Mouse (Mus musculus): ENCODE measurements around the gene Slc2a13. TPM values are rescaled to one million over a fixed set of nuclear protein-coding genes. Genes with fewer than 3 reads are reported as not detected.

Slc2a13 gene
- polyA plus RNA-seq, 1 experiment from 2014 or later = 0.13 TPM

GRCm38 (mm10) chr15:91373203-91373584 is 199.9 kb downstream of the Slc2a13 start:
- WGBS (ENCODE audit: insufficient replicate concordance) = 64% methylated on average over 7 of the region's 7 CpGs
- Histone ChIP-seq H3K36me3 (no peaks in the 10 kb centered on the region), H3K27me3 (no peaks in the 10 kb centered on the region), H3K9me3 (replicated peaks) (0 out of 2 replicates have a peak, but pooled peaks cover 3% of the 10 kb centered on the region), H3K9ac (no peak overlapping the region), H3K27ac (no peak overlapping the region), H3K4me3 (replicated peaks) (no peak overlapping the region), H3K4me2 (no peak overlapping the region), H3K4me1 (replicated peaks) (no peaks in the 10 kb centered on the region)
- no peak for ATAC-seq (ENCODE audit: low read depth)
- DNase-seq = no peak

GRCm38 (mm10) chr15:91372464-91373202 is 200.4 kb downstream of the Slc2a13 start:
- no peak for ATAC-seq (ENCODE audit: low read depth)
- no peak overlapping the region for H3K27ac ChIP-seq
- H3K36me3 ChIP-seq = no peaks in the 10 kb centered on the region
- no peak for DNase-seq
- WGBS (ENCODE audit: insufficient replicate concordance) = 70% methylated on average over 9 of the region's 9 CpGs
- 0 out of 2 replicates have a peak, but pooled peaks cover 3% of the 10 kb centered on the region for H3K9me3 ChIP-seq (replicated peaks)
- H3K4me1 ChIP-seq (replicated peaks) = no peaks in the 10 kb centered on the region
- H3K4me3 ChIP-seq (replicated peaks) = no peak overlapping the region
- H3K4me2 ChIP-seq = no peak overlapping the region
- no peak overlapping the region for H3K9ac ChIP-seq
- H3K27me3 ChIP-seq = no peaks in the 10 kb centered on the region

- DNase-seq = no peak
- H3K36me3 ChIP-seq = no peaks in the 10 kb centered on the region
- no peak overlapping the region for H3K4me2 ChIP-seq
- no peak overlapping the region for H3K27ac ChIP-seq
- H3K9ac ChIP-seq = no peak overlapping the region
- H3K4me3 ChIP-seq (replicated peaks) = no peak overlapping the region
- no peak for ATAC-seq (ENCODE audit: low read depth)
- H3K27me3 ChIP-seq = no peaks in the 10 kb centered on the region
- H3K4me1 ChIP-seq (replicated peaks) = no peaks in the 10 kb centered on the region
- WGBS (ENCODE audit: insufficient replicate concordance) = 71% methylated on average over 7 of the region's 7 CpGs
- 0 out of 2 replicates have a peak, but pooled peaks cover 3% of the 10 kb centered on the region for H3K9me3 ChIP-seq (replicated peaks)
These were observed 201.1 kb downstream of the Slc2a13 start for GRCm38 (mm10) chr15:91371859-91372394.

GRCm38 (mm10) chr15:91369736-91370449 is 203.2 kb downstream of the Slc2a13 start:
- no peak overlapping the region for H3K4me3 ChIP-seq (replicated peaks)
- WGBS (ENCODE audit: insufficient replicate concordance) = 70% methylated on average over 11 of the region's 11 CpGs
- H3K4me1 ChIP-seq (replicated peaks) = no peaks in the 10 kb centered on the region
- H3K4me2 ChIP-seq = no peak overlapping the region
- H3K9ac ChIP-seq = no peak overlapping the region
- H3K27me3 ChIP-seq = no peaks in the 10 kb centered on the region
- no peak for DNase-seq
- 0 out of 2 replicates have a peak, but pooled peaks cover 3% of the 10 kb centered on the region for H3K9me3 ChIP-seq (replicated peaks)
- no peaks in the 10 kb centered on the region for H3K36me3 ChIP-seq
- no peak for ATAC-seq (ENCODE audit: low read depth)
- H3K27ac ChIP-seq = no peak overlapping the region

GRCm38 (mm10) chr15:91360495-91360894 is 212.6 kb downstream of the Slc2a13 start:
- DNase-seq (no peak), ATAC-seq (ENCODE audit: low read depth) (no peak)
- Histone ChIP-seq H3K36me3 (no peaks in the 10 kb centered on the region), H3K27me3 (no peaks in the 10 kb centered on the region), H3K4me2 (no peak overlapping the region), H3K4me1 (replicated peaks) (no peaks in the 10 kb centered on the region), H3K9ac (no peak overlapping the region), H3K4me3 (replicated peaks) (no peak overlapping the region), H3K9me3 (replicated peaks) (0 out of 2 replicates have a peak, but pooled peaks cover 3% of the 10 kb centered on the region), H3K27ac (no peak overlapping the region)
- 67% methylated on average over 2 of the region's 2 CpGs for WGBS (ENCODE audit: insufficient replicate concordance)

GRCm38 (mm10) chr15:91351006-91351405 is 222.1 kb downstream of the Slc2a13 start:
- Histone ChIP-seq H3K4me2 (no peak overlapping the region), H3K4me3 (replicated peaks) (no peak overlapping the region), H3K27me3 (no peaks in the 10 kb centered on the region), H3K9ac (no peak overlapping the region), H3K27ac (no peak overlapping the region), H3K4me1 (replicated peaks) (no peaks in the 10 kb centered on the region), H3K36me3 (no peaks in the 10 kb centered on the region), H3K9me3 (replicated peaks) (no peaks in the 10 kb centered on the region)
- 71% methylated on average over 7 of the region's 7 CpGs for WGBS (ENCODE audit: insufficient replicate concordance)
- no peak for ATAC-seq (ENCODE audit: low read depth)
- no peak for DNase-seq

GRCm38 (mm10) chr15:91338350-91338749 is 234.7 kb downstream of the Slc2a13 start:
- 37% methylated on average over 1 of the region's 1 CpGs for WGBS (ENCODE audit: insufficient replicate concordance)
- no peak overlapping the region for H3K4me2 ChIP-seq
- no peaks in the 10 kb centered on the region for H3K36me3 ChIP-seq
- H3K9me3 ChIP-seq (replicated peaks) = no peaks in the 10 kb centered on the region
- no peak overlapping the region for H3K27ac ChIP-seq
- H3K9ac ChIP-seq = no peak overlapping the region
- no peaks in the 10 kb centered on the region for H3K4me1 ChIP-seq (replicated peaks)
- ATAC-seq (ENCODE audit: low read depth) (no peak), DNase-seq (no peak)
- no peak overlapping the region for H3K4me3 ChIP-seq (replicated peaks)
- no peaks in the 10 kb centered on the region for H3K27me3 ChIP-seq

- DNase-seq (no peak), ATAC-seq (ENCODE audit: low read depth) (no peak)
- 57% methylated on average over 6 of the region's 6 CpGs for WGBS (ENCODE audit: insufficient replicate concordance)
- Histone ChIP-seq H3K4me2 (no peak overlapping the region), H3K9ac (no peak overlapping the region), H3K27ac (no peak overlapping the region), H3K4me3 (replicated peaks) (no peak overlapping the region), H3K27me3 (no peaks in the 10 kb centered on the region), H3K9me3 (replicated peaks) (no peaks in the 10 kb centered on the region), H3K36me3 (no peaks in the 10 kb centered on the region), H3K4me1 (replicated peaks) (no peaks in the 10 kb centered on the region)
These were observed 238.6 kb downstream of the Slc2a13 start for GRCm38 (mm10) chr15:91334416-91334900.

- ATAC-seq (ENCODE audit: low read depth) (no peak), DNase-seq (no peak)
- no peak overlapping the region for H3K4me3 ChIP-seq (replicated peaks)
- WGBS (ENCODE audit: insufficient replicate concordance) = 34% methylated on average over 3 of the region's 3 CpGs
- no peak overlapping the region for H3K9ac ChIP-seq
- H3K36me3 ChIP-seq = no peaks in the 10 kb centered on the region
- no peak overlapping the region for H3K4me2 ChIP-seq
- H3K4me1 ChIP-seq (replicated peaks) = no peaks in the 10 kb centered on the region
- no peak overlapping the region for H3K27ac ChIP-seq
- H3K9me3 ChIP-seq (replicated peaks) = no peaks in the 10 kb centered on the region
- H3K27me3 ChIP-seq = no peaks in the 10 kb centered on the region
These were observed 245.3 kb downstream of the Slc2a13 start for GRCm38 (mm10) chr15:91327748-91328147.

GRCm38 (mm10) chr15:91327023-91327422 is 246.0 kb downstream of the Slc2a13 start:
- no peak overlapping the region for H3K9ac ChIP-seq
- H3K4me1 ChIP-seq (replicated peaks) = no peaks in the 10 kb centered on the region
- 68% methylated on average over 4 of the region's 4 CpGs for WGBS (ENCODE audit: insufficient replicate concordance)
- H3K4me2 ChIP-seq = no peak overlapping the region
- no peaks in the 10 kb centered on the region for H3K36me3 ChIP-seq
- H3K27me3 ChIP-seq = no peaks in the 10 kb centered on the region
- H3K9me3 ChIP-seq (replicated peaks) = no peaks in the 10 kb centered on the region
- H3K27ac ChIP-seq = no peak overlapping the region
- ATAC-seq (ENCODE audit: low read depth) (no peak), DNase-seq (no peak)
- H3K4me3 ChIP-seq (replicated peaks) = no peak overlapping the region

- Histone ChIP-seq H3K36me3 (no peaks in the 10 kb centered on the region), H3K27me3 (no peaks in the 10 kb centered on the region), H3K4me2 (no peak overlapping the region), H3K9me3 (replicated peaks) (no peaks in the 10 kb centered on the region), H3K4me3 (replicated peaks) (no peak overlapping the region), H3K9ac (no peak overlapping the region), H3K27ac (no peak overlapping the region), H3K4me1 (replicated peaks) (no peaks in the 10 kb centered on the region)
- 43% methylated on average over 3 of the region's 3 CpGs for WGBS (ENCODE audit: insufficient replicate concordance)
- no peak for DNase-seq
- no peak for ATAC-seq (ENCODE audit: low read depth)
These were observed 253.7 kb downstream of the Slc2a13 start for GRCm38 (mm10) chr15:91319376-91319775.
